Mouse (Mus musculus): ENCODE measurements around the gene Gm45716. TPM values are rescaled to one million over a fixed set of nuclear protein-coding genes. Genes with fewer than 3 reads are reported as not detected.

Gm45716 gene
- polyA plus RNA-seq, 1 experiment: 7.6 TPM

- H3K4me1 ChIP-seq: peaks cover 65% of the 10 kb centered on the region
- peaks cover 8% of the 10 kb centered on the region for H3K36me3 ChIP-seq (replicated peaks; ENCODE audit: low read length)
- TF ChIP-seq GATA1 (IDR thresholded peaks at IDR 0.05; ENCODE audit: borderline replicate concordance, low read length) (no peak), FLI1 (IDR thresholded peaks at IDR 0.05; ENCODE audit: low read length) (no peak)
- H3K9me3 ChIP-seq: no peaks in the 10 kb centered on the region
- H3K27me3 ChIP-seq (replicated peaks): no peaks in the 10 kb centered on the region
- H3K4me3 ChIP-seq (replicated peaks): no peak overlapping the region
These were observed 97.1 kb downstream of the Gm45716 start for GRCm38 (mm10) chr11:90284623-90285022.

DNA sequence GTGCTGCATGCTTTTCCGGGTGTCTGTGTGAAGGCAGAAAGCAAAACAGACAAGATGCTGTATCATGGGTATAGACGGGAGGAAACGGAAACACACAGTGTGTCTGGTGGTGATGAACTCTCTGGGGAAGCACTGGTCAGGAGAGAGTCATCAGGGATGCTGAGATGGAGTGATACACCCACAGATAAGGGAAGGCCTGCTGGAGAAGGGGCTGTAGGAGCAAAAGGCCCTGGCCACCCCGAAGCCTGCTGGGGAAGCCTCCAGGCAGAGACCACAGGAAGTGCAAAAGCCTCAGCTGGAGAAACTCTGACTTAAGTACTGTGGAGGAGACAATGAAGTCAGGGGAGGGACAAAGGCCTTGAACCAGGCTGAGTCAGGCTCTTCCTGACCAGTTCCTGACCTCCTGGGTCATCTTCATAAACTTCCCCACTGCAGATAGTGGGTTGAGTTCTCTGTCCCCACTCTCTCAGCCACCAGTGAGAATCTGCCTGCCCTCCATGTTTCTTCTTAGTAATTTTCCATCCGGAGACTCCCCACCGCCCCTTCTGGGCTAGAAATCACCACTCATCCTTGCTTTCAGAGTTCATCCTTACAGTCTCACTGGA lies 99.2 kb downstream of the Gm45716 start:
- Histone ChIP-seq H3K4me3 (replicated peaks) (peak overlapping the region; percentile 67), H3K36me3 (replicated peaks; ENCODE audit: low read length) (no peaks in the 10 kb centered on the region), H3K27me3 (replicated peaks) (no peaks in the 10 kb centered on the region), H3K4me1 (peaks cover 59% of the 10 kb centered on the region), H3K9me3 (no peaks in the 10 kb centered on the region)
- no peak for TF ChIP-seq GATA1 (IDR thresholded peaks at IDR 0.05; ENCODE audit: borderline replicate concordance, low read length)
- no peak for TF ChIP-seq FLI1 (IDR thresholded peaks at IDR 0.05; ENCODE audit: low read length)

DNA sequence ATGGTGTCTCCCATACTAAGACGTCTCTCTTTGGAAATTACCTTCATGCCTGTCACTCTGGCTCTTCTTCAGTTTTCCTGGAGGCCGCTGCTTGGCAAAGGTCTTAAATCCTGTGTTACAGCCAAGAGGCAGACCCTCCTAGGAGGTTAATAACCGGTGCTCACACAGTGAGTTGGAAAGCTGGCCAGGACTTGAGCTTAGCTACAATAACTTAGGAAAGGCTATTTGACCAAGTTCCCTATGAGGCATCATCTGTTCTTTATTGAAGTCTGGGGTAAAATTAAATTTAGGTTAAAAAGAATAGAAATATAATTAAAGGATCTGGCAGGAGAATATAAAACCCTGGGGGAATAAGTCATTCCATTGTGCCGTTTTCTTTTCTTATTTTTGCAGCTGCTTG lies 103.7 kb downstream of the Gm45716 start:
- no peaks in the 10 kb centered on the region for H3K36me3 ChIP-seq (replicated peaks; ENCODE audit: low read length)
- H3K4me1 ChIP-seq: peaks cover 52% of the 10 kb centered on the region
- TF ChIP-seq FLI1 (IDR thresholded peaks at IDR 0.05; ENCODE audit: low read length) (no peak), GATA1 (IDR thresholded peaks at IDR 0.05; ENCODE audit: borderline replicate concordance, low read length) (no peak)
- H3K4me3 ChIP-seq (replicated peaks): no peak overlapping the region
- no peaks in the 10 kb centered on the region for H3K27me3 ChIP-seq (replicated peaks)
- no peaks in the 10 kb centered on the region for H3K9me3 ChIP-seq

GRCm38 (mm10) chr11:90292766-90293165 lies 105.3 kb downstream of the Gm45716 start:
- Histone ChIP-seq H3K27me3 (replicated peaks) (peaks cover 2% of the 10 kb centered on the region), H3K36me3 (replicated peaks; ENCODE audit: low read length) (no peaks in the 10 kb centered on the region), H3K9me3 (no peaks in the 10 kb centered on the region), H3K4me1 (peaks cover 40% of the 10 kb centered on the region), H3K4me3 (replicated peaks) (no peak overlapping the region)
- no peak for TF ChIP-seq FLI1 (IDR thresholded peaks at IDR 0.05; ENCODE audit: low read length)
- TF ChIP-seq GATA1 (IDR thresholded peaks at IDR 0.05; ENCODE audit: borderline replicate concordance, low read length): no peak

- Histone ChIP-seq H3K9me3 (no peaks in the 10 kb centered on the region), H3K27me3 (replicated peaks) (peaks cover 2% of the 10 kb centered on the region), H3K4me3 (replicated peaks) (no peak overlapping the region), H3K4me1 (peaks cover 33% of the 10 kb centered on the region), H3K36me3 (replicated peaks; ENCODE audit: low read length) (no peaks in the 10 kb centered on the region)
- TF ChIP-seq GATA1 (IDR thresholded peaks at IDR 0.05; ENCODE audit: borderline replicate concordance, low read length): no peak
- no peak for TF ChIP-seq FLI1 (IDR thresholded peaks at IDR 0.05; ENCODE audit: low read length)
These were observed 107.1 kb downstream of the Gm45716 start for GRCm38 (mm10) chr11:90294622-90295021.

Other genes starting within 250 kb of the Gm45716 start
- gene Pctp, start 184.8 kb upstream of the Gm45716 start, polyA plus RNA-seq (2012; ENCODE audit: insufficient read depth, low replicate concordance): 2.3 TPM in 1 of 2 replicates, not detected in the other
- gene Tmem100, start 157.3 kb upstream of the Gm45716 start, polyA plus RNA-seq (2012; ENCODE audit: insufficient read depth, low replicate concordance): not detected in 2 replicates
- 20.3 and 75.7 TPM in 2 replicates for gene Mmd, start 61.8 kb downstream of the Gm45716 start, polyA plus RNA-seq (2012; ENCODE audit: insufficient read depth, low replicate concordance)
- gene Hlf, start 203.2 kb downstream of the Gm45716 start, polyA plus RNA-seq (2012; ENCODE audit: insufficient read depth, low replicate concordance): 0.98 TPM in 1 of 2 replicates, not detected in the other

All from megakaryocyte, embryonic 14.5 days (primary cell).